ENCODE assay signal across 18 mouse cellular contexts in the genomic region with DNA sequence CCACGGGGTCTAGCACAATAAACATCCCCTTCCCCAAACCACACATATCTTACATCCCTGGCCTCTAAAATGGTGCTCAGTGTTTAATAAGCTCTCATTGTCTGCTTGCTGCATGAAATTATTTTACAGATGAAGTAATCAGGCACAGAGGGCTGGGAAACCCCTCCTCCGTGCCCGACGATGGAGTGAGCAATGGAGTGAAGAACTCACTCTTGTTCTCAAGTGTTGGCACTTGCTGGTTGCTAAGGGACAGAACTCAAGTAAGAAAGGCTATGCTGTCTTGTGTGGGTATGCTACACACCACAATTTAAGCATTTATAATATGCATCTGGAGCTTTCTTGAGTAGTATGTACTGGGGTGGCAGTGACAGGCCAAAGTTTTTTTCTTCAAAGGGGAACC. TPM values are rescaled to one million over a fixed set of nuclear protein-coding genes. Genes with fewer than 3 reads are reported as not detected.
DNase-seq lines count a peak whose midpoint lies in the region; ATAC-seq and TF ChIP-seq lines count a peak whose summit lies in the region.
"Had no signal": no experiment of that assay in that cellular context is flagged by ENCODE, and none has a peak within 500 bp of the region (broad histone marks: within the 10 kb centered on the region; RNA-seq: fewer than 3 reads in every experiment).

No protein-coding gene starts in this region.

- no peak overlapping the region for H3K4me3 ChIP-seq in heart, postnatal 0 days (ENCODE audit: low read depth, low read length)
- H3K4me3 ChIP-seq in brown adipose tissue, adult 24 weeks (ENCODE audit: insufficient read depth, low read depth, low read length): no peak overlapping the region
- H3K4me3 ChIP-seq in forebrain, embryonic 11.5 days (ENCODE audit: low read depth, low read length): no peak overlapping the region
- H3K4me3 ChIP-seq in midbrain, embryonic 15.5 days: no peak overlapping the region
- H3K4me3 ChIP-seq in hindbrain, embryonic 14.5 days (replicated peaks; ENCODE audit: low read length): no peak overlapping the region
- H3K4me3 ChIP-seq: heart, embryonic 13.5 days; neural tube, embryonic 15.5 days had no signal

- no peaks in the 10 kb centered on the region for H3K9me3 ChIP-seq in heart, postnatal 0 days (replicated peaks; ENCODE audit: control insufficient read depth, low read length)
- H3K9me3 ChIP-seq in forebrain, embryonic 11.5 days (ENCODE audit: control insufficient read depth, low read length): no peaks in the 10 kb centered on the region
- no peaks in the 10 kb centered on the region for H3K9me3 ChIP-seq in midbrain, embryonic 15.5 days
- no peaks in the 10 kb centered on the region for H3K9me3 ChIP-seq in hindbrain, embryonic 14.5 days (ENCODE audit: control insufficient read depth, low read length)
- H3K9me3 ChIP-seq: heart, embryonic 13.5 days; neural tube, embryonic 15.5 days had no signal

- no peak for TF ChIP-seq EP300 in heart, postnatal 0 days (IDR thresholded peaks at IDR 0.05; ENCODE audit: low read depth)

- intact Hi-C loops in heart, postnatal 36 days (cut with DNase I): no loop called here

- no peak overlapping the region for H3K9ac ChIP-seq in heart, postnatal 0 days (replicated peaks; ENCODE audit: low read depth, low read length)
- H3K9ac ChIP-seq in forebrain, embryonic 11.5 days (ENCODE audit: low read length): no peak overlapping the region
- H3K9ac ChIP-seq in midbrain, embryonic 15.5 days: no peak overlapping the region
- H3K9ac ChIP-seq in hindbrain, embryonic 14.5 days: no peak overlapping the region
- H3K9ac ChIP-seq: forebrain, postnatal 0 days; heart, embryonic 13.5 days; neural tube, embryonic 15.5 days had no signal

- 46% methylated on average over 4 of the region's 4 CpGs for WGBS in heart, postnatal 0 days
- 73% methylated on average over 4 of the region's 4 CpGs for WGBS in forebrain, embryonic 11.5 days
- 71% methylated on average over 4 of the region's 4 CpGs for WGBS in midbrain, embryonic 15.5 days
- 64% methylated on average over 4 of the region's 4 CpGs for WGBS in hindbrain, embryonic 14.5 days

- DNase-seq in heart, postnatal 0 days (ENCODE audit: low spot score): no peak
- DNase-seq in heart, postnatal 36 days: no peak
- DNase-seq in lung, adult 18-20 months: peak; percentile 73 to 82
- peak; percentile 42 for DNase-seq in lung, postnatal 14 days
- no peak for DNase-seq in forebrain, embryonic 11.5 days (ENCODE audit: low spot score)
- DNase-seq in hindbrain, embryonic 14.5 days (ENCODE audit: low spot score): no peak

- H3K4me2 ChIP-seq in heart, postnatal 0 days (ENCODE audit: low read depth, low read length): no peak overlapping the region
- H3K4me2 ChIP-seq in forebrain, embryonic 11.5 days (ENCODE audit: low read depth, low read length, severe bottlenecking): no peak overlapping the region
- no peak overlapping the region for H3K4me2 ChIP-seq in midbrain, embryonic 15.5 days
- H3K4me2 ChIP-seq in hindbrain, embryonic 14.5 days (replicated peaks): no peak overlapping the region
- H3K4me2 ChIP-seq: neural tube, embryonic 15.5 days had no signal

- H3K27me3 ChIP-seq in heart, postnatal 0 days (ENCODE audit: control insufficient read depth, insufficient read depth, low read length): no peaks in the 10 kb centered on the region
- H3K27me3 ChIP-seq in forebrain, embryonic 11.5 days (ENCODE audit: control insufficient read depth, insufficient read depth, low read length): peaks cover 14% of the 10 kb centered on the region
- H3K27me3 ChIP-seq in midbrain, embryonic 15.5 days (replicated peaks): peaks cover 18% of the 10 kb centered on the region
- H3K27me3 ChIP-seq in hindbrain, embryonic 14.5 days (ENCODE audit: control insufficient read depth, insufficient read depth, low read length): peaks cover 31% of the 10 kb centered on the region
- H3K27me3 ChIP-seq: heart, embryonic 13.5 days had no signal

- peaks cover 16% of the 10 kb centered on the region for H3K4me1 ChIP-seq in heart, postnatal 0 days (ENCODE audit: control insufficient read depth, insufficient read depth)
- peaks cover 13% of the 10 kb centered on the region for H3K4me1 ChIP-seq in brown adipose tissue, adult 24 weeks (ENCODE audit: control insufficient read depth, insufficient read depth, insufficient read length, low read length)
- 0 out of 2 replicates have a peak, but pooled peaks cover 3% of the 10 kb centered on the region for H3K4me1 ChIP-seq in forebrain, embryonic 11.5 days (replicated peaks; ENCODE audit: control insufficient read depth, insufficient read depth, low read length)
- peaks cover 19% of the 10 kb centered on the region for H3K4me1 ChIP-seq in midbrain, embryonic 15.5 days
- H3K4me1 ChIP-seq in hindbrain, embryonic 14.5 days (replicated peaks; ENCODE audit: control insufficient read depth, insufficient read depth, low read length): peaks cover 13% of the 10 kb centered on the region; the same call in 1 of the 2 replicates

- no peak for TF ChIP-seq CTCF in heart, postnatal 0 days (IDR thresholded peaks at IDR 0.05; ENCODE audit: low read depth)

- H3K27ac ChIP-seq in heart, postnatal 0 days (ENCODE audit: low read depth): 0 out of 2 replicates have a peak overlapping the region, but pooled peaks have one; percentile 30
- H3K27ac ChIP-seq in brown adipose tissue, adult 24 weeks (replicated peaks; ENCODE audit: low read depth, low read length): peak overlapping the region; percentile 62
- H3K27ac ChIP-seq in forebrain, embryonic 11.5 days (ENCODE audit: low read depth, low read length): no peak overlapping the region
- no peak overlapping the region for H3K27ac ChIP-seq in midbrain, embryonic 15.5 days
- no peak overlapping the region for H3K27ac ChIP-seq in hindbrain, embryonic 14.5 days
- H3K27ac ChIP-seq: heart, embryonic 13.5 days; neural tube, embryonic 15.5 days had no signal

- H3K36me3 ChIP-seq in heart, postnatal 0 days (replicated peaks; ENCODE audit: control insufficient read depth, insufficient read depth, low read length): no peaks in the 10 kb centered on the region
- H3K36me3 ChIP-seq in forebrain, embryonic 11.5 days (ENCODE audit: control insufficient read depth, insufficient read depth, low read length): no peaks in the 10 kb centered on the region
- H3K36me3 ChIP-seq in midbrain, embryonic 15.5 days (replicated peaks): no peaks in the 10 kb centered on the region
- H3K36me3 ChIP-seq in hindbrain, embryonic 14.5 days (replicated peaks; ENCODE audit: control insufficient read depth, insufficient read depth): no peaks in the 10 kb centered on the region
- H3K36me3 ChIP-seq: neural tube, embryonic 15.5 days had no signal

- no peak for ATAC-seq in heart, postnatal 0 days (ENCODE audit: insufficient read depth, low read depth)
- ATAC-seq in forebrain, embryonic 11.5 days (replicated peaks; ENCODE audit: low FRiP score): no peak
- no peak for ATAC-seq in midbrain, embryonic 15.5 days (replicated peaks)
- no peak for ATAC-seq in hindbrain, embryonic 14.5 days (ENCODE audit: low FRiP score)
- ATAC-seq: inflammation-experienced regulatory T-cells, adult 6 months; midbrain, embryonic 16.5 days had no signal

RNA-seq across cellular contexts. Expression of a gene that starts 2.0 kb away (rescaled TPM):
- total RNA-seq in heart, postnatal 0 days (2014; rRNA removed; ENCODE audit: low replicate concordance): 35.0 and 44.6 TPM in 2 replicates
- 7.2 and 8.6 TPM in 2 replicates for polyA plus RNA-seq in heart, postnatal 0 days (2015; fragmentation: Nextera tagmentation; extraction: Ambion mirVana)
- 10 to 100 TPM; 22.2 to 24.0 TPM for total RNA-seq in heart, postnatal 36 days (2021)
- 33.6 and 41.9 TPM in 2 replicates for polyA plus RNA-seq in brown adipose tissue, adult 24 weeks (2012; ENCODE audit: insufficient read depth, insufficient read length, missing spikeins)
- polyA plus RNA-seq in forebrain, embryonic 11.5 days (2014; fragmentation: Nextera tagmentation; extraction: Ambion mirVana): 8.7 and 9.7 TPM in 2 replicates
- 2.9 and 4.6 TPM in 2 replicates for polyA plus RNA-seq in midbrain, embryonic 15.5 days (2015; fragmentation: Nextera tagmentation; extraction: Ambion mirVana)
- polyA plus RNA-seq in hindbrain, embryonic 14.5 days (2014; fragmentation: Nextera tagmentation; extraction: Ambion mirVana): 2.7 and 3.2 TPM in 2 replicates

RNA-seq across cellular contexts. Expression of a gene that starts 16.4 kb away (rescaled TPM):
- total RNA-seq in heart, postnatal 0 days (2014; rRNA removed; ENCODE audit: low replicate concordance): 39.9 and 52.6 TPM in 2 replicates
- polyA plus RNA-seq in heart, postnatal 0 days (2015; fragmentation: Nextera tagmentation; extraction: Ambion mirVana): 43.0 and 46.0 TPM in 2 replicates
- total RNA-seq in heart, postnatal 36 days (2021): 10 to 100 TPM; 11.0 to 11.3 TPM
- 12.6 and 16.8 TPM in 2 replicates for polyA plus RNA-seq in brown adipose tissue, adult 24 weeks (2012; ENCODE audit: insufficient read depth, insufficient read length, missing spikeins)
- polyA plus RNA-seq in forebrain, embryonic 11.5 days (2014; fragmentation: Nextera tagmentation; extraction: Ambion mirVana): 15.6 and 16.3 TPM in 2 replicates
- 6.3 and 7.3 TPM in 2 replicates for polyA plus RNA-seq in midbrain, embryonic 15.5 days (2015; fragmentation: Nextera tagmentation; extraction: Ambion mirVana)
- 7.9 and 10.3 TPM in 2 replicates for polyA plus RNA-seq in hindbrain, embryonic 14.5 days (2014; fragmentation: Nextera tagmentation; extraction: Ambion mirVana)

RNA-seq across cellular contexts. Expression of a gene that starts 18.5 kb away (rescaled TPM):
- total RNA-seq in heart, postnatal 0 days (2014; rRNA removed; ENCODE audit: low replicate concordance): 20.4 and 27.2 TPM in 2 replicates
- 16.2 and 18.3 TPM in 2 replicates for polyA plus RNA-seq in heart, postnatal 0 days (2015; fragmentation: Nextera tagmentation; extraction: Ambion mirVana)
- 10 to 100 TPM; 25.6 to 25.8 TPM for total RNA-seq in heart, postnatal 36 days (2021)
- 11.3 and 12.7 TPM in 2 replicates for polyA plus RNA-seq in brown adipose tissue, adult 24 weeks (2012; ENCODE audit: insufficient read depth, insufficient read length, missing spikeins)
- polyA plus RNA-seq in forebrain, embryonic 11.5 days (2014; fragmentation: Nextera tagmentation; extraction: Ambion mirVana): 22.4 and 23.1 TPM in 2 replicates
- 70.3 and 74.2 TPM in 2 replicates for polyA plus RNA-seq in midbrain, embryonic 15.5 days (2015; fragmentation: Nextera tagmentation; extraction: Ambion mirVana)
- 35.1 and 35.7 TPM in 2 replicates for polyA plus RNA-seq in hindbrain, embryonic 14.5 days (2014; fragmentation: Nextera tagmentation; extraction: Ambion mirVana)

RNA-seq across cellular contexts. Expression of a gene that starts 54.9 kb away (rescaled TPM):
- 6.7 and 6.9 TPM in 2 replicates for total RNA-seq in heart, postnatal 0 days (2014; rRNA removed; ENCODE audit: low replicate concordance)
- polyA plus RNA-seq in heart, postnatal 0 days (2015; fragmentation: Nextera tagmentation; extraction: Ambion mirVana): 12.6 and 13.4 TPM in 2 replicates
- 10 to 100 TPM; 19.6 to 25.4 TPM for total RNA-seq in heart, postnatal 36 days (2021)
- 14.4 and 21.6 TPM in 2 replicates for polyA plus RNA-seq in brown adipose tissue, adult 24 weeks (2012; ENCODE audit: insufficient read depth, insufficient read length, missing spikeins)
- polyA plus RNA-seq in forebrain, embryonic 11.5 days (2014; fragmentation: Nextera tagmentation; extraction: Ambion mirVana): 29.0 and 30.7 TPM in 2 replicates
- polyA plus RNA-seq in midbrain, embryonic 15.5 days (2015; fragmentation: Nextera tagmentation; extraction: Ambion mirVana): 30.1 and 30.6 TPM in 2 replicates
- 39.0 and 40.6 TPM in 2 replicates for polyA plus RNA-seq in hindbrain, embryonic 14.5 days (2014; fragmentation: Nextera tagmentation; extraction: Ambion mirVana)

RNA-seq across cellular contexts. Expression of a gene that starts 56.8 kb away (rescaled TPM):
- total RNA-seq in heart, postnatal 0 days (2014; rRNA removed; ENCODE audit: low replicate concordance): 2.3 and 4.9 TPM in 2 replicates
- polyA plus RNA-seq in heart, postnatal 0 days (2015; fragmentation: Nextera tagmentation; extraction: Ambion mirVana): 1.7 and 1.8 TPM in 2 replicates
- 1 to 10 TPM; 5.1 to 5.3 TPM for total RNA-seq in heart, postnatal 36 days (2021)
- polyA plus RNA-seq in brown adipose tissue, adult 24 weeks (2012; ENCODE audit: insufficient read depth, insufficient read length, missing spikeins): 2.8 and 4.7 TPM in 2 replicates
- 0.09 and 0.19 TPM in 2 replicates for polyA plus RNA-seq in forebrain, embryonic 11.5 days (2014; fragmentation: Nextera tagmentation; extraction: Ambion mirVana)
- 1.1 and 1.3 TPM in 2 replicates for polyA plus RNA-seq in midbrain, embryonic 15.5 days (2015; fragmentation: Nextera tagmentation; extraction: Ambion mirVana)
- polyA plus RNA-seq in hindbrain, embryonic 14.5 days (2014; fragmentation: Nextera tagmentation; extraction: Ambion mirVana): 2.8 and 2.9 TPM in 2 replicates
- total RNA-seq: common myeloid progenitor, adult 5-6 weeks; granulocyte monocyte progenitor cell, adult 5-6 weeks; layer of hippocampus, postnatal 25 days; megakaryocyte-erythroid progenitor cell, adult 5-6 weeks had no signal
- polyA plus RNA-seq: C2C12; inflammation-experienced regulatory T-cells, adult 6 months had no signal

Comparison
In these comparisons a context has a peak if more than half of its experiments do, and no peak if none do; other contexts are left out.
1. DNase-seq: peak in lung, adult 18-20 months (2 of 2) and lung, postnatal 14 days (single experiment); none in heart, postnatal 0 days (single experiment), heart, postnatal 36 days (0 of 2), forebrain, embryonic 11.5 days (single experiment) and hindbrain, embryonic 14.5 days (single experiment).
2. H3K27ac ChIP-seq: peak in heart, postnatal 0 days (single experiment) and brown adipose tissue, adult 24 weeks (single experiment); none in forebrain, embryonic 11.5 days (single experiment), midbrain, embryonic 15.5 days (single experiment) and hindbrain, embryonic 14.5 days (single experiment).